Mouse (Mus musculus): ENCODE data around the gene Tspyl1. TPM values are rescaled to one million over a fixed set of nuclear protein-coding genes. Genes with fewer than 3 reads are reported as not detected.

Tspyl1 gene
- polyA plus RNA-seq, 1 experiment, result 7.2 TPM

GRCm38 (mm10) chr10:34280591-34281175, 1.3 kb upstream of the Tspyl1 start:
- Histone ChIP-seq H3K27ac (ENCODE audit: control insufficient read depth, insufficient read depth, low read depth, low read length) (no peak overlapping the region), H3K4me3 (ENCODE audit: control insufficient read depth, low read depth, low read length) (no peak overlapping the region), H3K36me3 (ENCODE audit: control insufficient read depth, insufficient read depth, low read length) (no peaks in the 10 kb centered on the region), H3K27me3 (ENCODE audit: control insufficient read depth, insufficient read depth, low read length) (no peaks in the 10 kb centered on the region), H3K4me1 (ENCODE audit: control insufficient read depth, insufficient read depth, low read length) (peaks cover 7% of the 10 kb centered on the region)
- TF ChIP-seq POLR2A (IDR thresholded peaks at IDR 0.05; ENCODE audit: control insufficient read depth, low read depth, low read length) (no peak), CTCF (IDR thresholded peaks at IDR 0.05; ENCODE audit: control insufficient read depth, insufficient read depth, insufficient replicate concordance, low read depth, low read length) (no peak)

DNA sequence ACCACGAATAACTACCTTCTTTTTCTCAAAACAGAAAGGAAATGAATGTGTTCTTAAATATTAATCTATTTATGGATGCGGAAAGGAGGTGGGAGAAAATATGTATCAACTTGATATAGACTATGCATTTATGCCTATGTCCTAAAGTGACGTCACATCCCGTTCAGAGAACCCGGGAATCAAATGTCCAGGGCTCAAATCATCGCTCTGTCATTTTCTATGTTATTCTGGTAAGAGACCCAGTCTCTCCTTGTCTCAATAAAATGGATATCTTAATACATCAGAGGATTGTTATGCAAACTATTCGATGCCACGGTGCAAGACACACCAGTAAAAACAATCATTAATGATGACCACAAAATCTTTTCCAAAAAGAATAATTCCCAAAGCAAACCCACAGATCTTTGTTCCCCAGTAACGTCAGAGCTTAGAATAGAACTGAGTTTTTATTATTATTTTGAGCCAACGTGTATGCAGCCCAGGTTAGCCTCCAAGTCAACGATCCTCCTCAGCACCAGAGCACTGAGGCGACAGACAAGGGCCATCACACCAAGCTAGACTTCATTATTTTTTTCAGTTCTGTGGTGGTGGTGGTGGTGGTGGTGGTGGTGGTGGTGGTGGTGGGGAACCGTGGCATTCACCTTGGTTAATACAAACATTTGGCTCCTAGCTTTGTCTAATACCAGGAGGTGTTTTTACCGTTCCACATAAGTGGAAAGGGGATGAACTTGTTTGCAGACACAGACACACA, 604 bp upstream of the Tspyl1 start:
- Histone ChIP-seq H3K4me3 (ENCODE audit: control insufficient read depth, low read depth, low read length) (peak overlapping the region; percentile 99), H3K36me3 (ENCODE audit: control insufficient read depth, insufficient read depth, low read length) (no peaks in the 10 kb centered on the region), H3K27ac (ENCODE audit: control insufficient read depth, insufficient read depth, low read depth, low read length) (peak overlapping the region; percentile 65; the same call in 1 of the 2 replicates), H3K4me1 (ENCODE audit: control insufficient read depth, insufficient read depth, low read length) (peaks cover 7% of the 10 kb centered on the region), H3K27me3 (ENCODE audit: control insufficient read depth, insufficient read depth, low read length) (no peaks in the 10 kb centered on the region)
- TF ChIP-seq POLR2A (IDR thresholded peaks at IDR 0.05; ENCODE audit: control insufficient read depth, low read depth, low read length), result no peak
- TF ChIP-seq CTCF (IDR thresholded peaks at IDR 0.05; ENCODE audit: control insufficient read depth, insufficient read depth, insufficient replicate concordance, low read depth, low read length), result no peak

DNA sequence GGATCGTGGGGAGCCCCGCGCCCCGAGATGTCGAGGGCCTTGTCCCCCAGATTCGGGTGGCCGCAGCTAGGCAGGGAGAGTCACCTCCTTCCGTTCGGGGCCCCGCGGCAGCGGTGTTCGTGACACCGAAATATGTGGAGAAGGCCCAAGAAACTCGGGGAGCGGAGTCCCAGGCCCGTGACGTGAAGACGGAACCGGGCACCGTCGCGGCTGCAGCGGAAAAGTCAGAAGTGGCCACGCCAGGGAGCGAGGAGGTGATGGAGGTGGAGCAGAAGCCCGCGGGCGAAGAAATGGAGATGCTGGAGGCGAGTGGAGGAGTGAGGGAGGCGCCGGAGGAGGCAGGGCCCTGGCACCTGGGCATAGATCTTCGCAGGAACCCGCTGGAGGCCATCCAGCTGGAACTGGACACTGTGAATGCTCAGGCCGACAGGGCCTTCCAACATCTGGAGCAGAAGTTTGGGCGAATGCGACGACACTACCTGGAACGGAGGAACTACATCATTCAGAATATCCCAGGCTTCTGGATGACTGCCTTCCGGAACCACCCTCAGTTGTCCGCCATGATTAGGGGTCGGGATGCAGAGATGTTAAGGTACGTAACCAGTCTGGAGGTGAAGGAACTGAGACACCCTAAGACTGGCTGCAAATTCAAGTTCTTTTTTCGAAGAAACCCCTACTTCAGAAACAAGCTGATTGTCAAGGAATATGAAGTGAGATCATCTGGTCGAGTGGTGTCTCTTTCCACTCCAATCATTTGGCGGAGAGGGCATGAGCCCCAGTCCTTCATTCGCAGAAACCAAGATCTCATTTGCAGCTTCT, 639 bp downstream of the Tspyl1 start:
- Histone ChIP-seq H3K27ac (ENCODE audit: control insufficient read depth, insufficient read depth, low read depth, low read length) (peak overlapping the region; percentile 92), H3K27me3 (ENCODE audit: control insufficient read depth, insufficient read depth, low read length) (no peaks in the 10 kb centered on the region)
- TF ChIP-seq CTCF (IDR thresholded peaks at IDR 0.05; ENCODE audit: control insufficient read depth, insufficient read depth, insufficient replicate concordance, low read depth, low read length) (no peak), POLR2A (IDR thresholded peaks at IDR 0.05; ENCODE audit: control insufficient read depth, low read depth, low read length) (no peak)

GRCm38 (mm10) chr10:34296911-34297298, 14.9 kb downstream of the Tspyl1 start:
- Histone ChIP-seq H3K4me3 (ENCODE audit: control insufficient read depth, low read depth, low read length) (peak overlapping the region; percentile 95), H3K27ac (ENCODE audit: control insufficient read depth, insufficient read depth, low read depth, low read length) (peak overlapping the region; percentile 51), H3K36me3 (ENCODE audit: control insufficient read depth, insufficient read depth, low read length) (peaks cover 2% of the 10 kb centered on the region; the same call in 1 of the 2 replicates)

More for the DNA sequence above, 639 bp downstream of the Tspyl1 start:
- H3K4me3 ChIP-seq (ENCODE audit: control insufficient read depth, low read depth, low read length), result peak overlapping the region; percentile 99
- H3K4me1 ChIP-seq (ENCODE audit: control insufficient read depth, insufficient read depth, low read length), result peaks cover 7% of the 10 kb centered on the region
- no peaks in the 10 kb centered on the region for H3K36me3 ChIP-seq (ENCODE audit: control insufficient read depth, insufficient read depth, low read length)

DNA sequence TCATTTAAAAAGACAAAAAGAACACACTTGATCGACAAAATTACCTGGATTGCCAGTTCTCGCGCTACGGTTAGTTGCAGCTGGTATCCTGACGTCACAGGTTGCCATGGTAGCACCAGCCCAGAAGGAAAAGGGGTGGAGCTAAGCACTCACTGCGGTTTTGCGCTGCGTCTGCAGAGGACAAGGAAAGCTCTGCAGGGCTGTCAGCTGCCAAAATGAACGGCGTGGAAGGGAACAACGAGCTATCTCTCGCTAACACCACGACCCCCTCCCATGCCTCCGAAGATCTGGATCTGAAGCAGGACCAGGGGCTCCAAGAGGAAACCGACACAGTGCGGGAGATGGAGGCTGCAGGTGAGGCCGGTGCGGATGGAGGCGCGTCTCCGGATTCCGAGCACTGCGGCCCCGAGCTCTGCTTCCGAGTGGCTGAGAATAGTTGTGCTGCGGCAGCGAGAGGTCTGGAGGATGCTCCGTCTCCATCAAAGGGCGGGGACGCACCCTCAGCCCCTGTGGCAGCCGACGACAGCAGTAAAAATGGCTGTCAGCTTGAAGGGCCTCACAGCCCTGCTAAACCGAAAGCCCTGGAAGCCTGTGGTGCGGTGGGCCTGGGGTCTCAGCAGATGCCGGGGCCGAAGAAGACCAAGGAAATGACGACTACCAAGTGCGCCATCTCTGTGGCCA, 15.4 kb downstream of the Tspyl1 start, which contains the start of gene Tspyl4:
Tspyl4 (plus strand) TSS at position 144 of the 681 bp plus-strand sequence.
- TF ChIP-seq POLR2A (IDR thresholded peaks at IDR 0.05; ENCODE audit: control insufficient read depth, low read depth, low read length) (peak; percentile 95), CTCF (IDR thresholded peaks at IDR 0.05; ENCODE audit: control insufficient read depth, insufficient read depth, insufficient replicate concordance, low read depth, low read length) (no peak; the same call in 1 of the 2 replicates)
- Histone ChIP-seq H3K4me3 (ENCODE audit: control insufficient read depth, low read depth, low read length) (peak within 1 kb of the TSS; percentile 95), H3K27ac (ENCODE audit: control insufficient read depth, insufficient read depth, low read depth, low read length) (peak within 1 kb of the TSS; percentile 64), H3K27me3 (ENCODE audit: control insufficient read depth, insufficient read depth, low read length) (no peaks in the 10 kb centered on the region), H3K4me1 (ENCODE audit: control insufficient read depth, insufficient read depth, low read length) (no peaks in the 10 kb centered on the region; the same call in 1 of the 2 replicates), H3K36me3 (ENCODE audit: control insufficient read depth, insufficient read depth, low read length) (peaks cover 2% of the 10 kb centered on the region; the same call in 1 of the 2 replicates)

More at GRCm38 (mm10) chr10:34296911-34297298, 14.9 kb downstream of the Tspyl1 start:
- H3K4me1 ChIP-seq (ENCODE audit: control insufficient read depth, insufficient read depth, low read length), result no peaks in the 10 kb centered on the region; the same call in 1 of the 2 replicates
- no peaks in the 10 kb centered on the region for H3K27me3 ChIP-seq (ENCODE audit: control insufficient read depth, insufficient read depth, low read length)
- TF ChIP-seq POLR2A (IDR thresholded peaks at IDR 0.05; ENCODE audit: control insufficient read depth, low read depth, low read length) (no peak), CTCF (IDR thresholded peaks at IDR 0.05; ENCODE audit: control insufficient read depth, insufficient read depth, insufficient replicate concordance, low read depth, low read length) (no peak)

GRCm38 (mm10) chr10:34297980-34298753, 16.2 kb downstream of the Tspyl1 start:
- 0 out of 2 replicates have a peak overlapping the region, but pooled peaks have one; percentile 64 for H3K27ac ChIP-seq (ENCODE audit: control insufficient read depth, insufficient read depth, low read depth, low read length)
- no peaks in the 10 kb centered on the region; the same call in 1 of the 2 replicates for H3K4me1 ChIP-seq (ENCODE audit: control insufficient read depth, insufficient read depth, low read length)
- TF ChIP-seq POLR2A (IDR thresholded peaks at IDR 0.05; ENCODE audit: control insufficient read depth, low read depth, low read length) (no peak), CTCF (IDR thresholded peaks at IDR 0.05; ENCODE audit: control insufficient read depth, insufficient read depth, insufficient replicate concordance, low read depth, low read length) (no peak)

More at GRCm38 (mm10) chr10:34297980-34298753, 16.2 kb downstream of the Tspyl1 start:
- H3K27me3 ChIP-seq (ENCODE audit: control insufficient read depth, insufficient read depth, low read length), result no peaks in the 10 kb centered on the region
- H3K4me3 ChIP-seq (ENCODE audit: control insufficient read depth, low read depth, low read length), result peak overlapping the region; percentile 95
- peaks cover 2% of the 10 kb centered on the region; the same call in 1 of the 2 replicates for H3K36me3 ChIP-seq (ENCODE audit: control insufficient read depth, insufficient read depth, low read length)

All from testis, adult 2 months (tissue).